Mouse (Mus musculus) gastrocnemius, adult 8-10 months (tissue): ENCODE results near the gene Spert. TPM values are rescaled to one million over a fixed set of nuclear protein-coding genes. Genes with fewer than 3 reads are reported as not detected.

Experiments used
- DNase-seq, 2 experiments: peaks; one replicate each; pipeline ENCODE4 v3.0.0; 2022; ENCODE audit warnings: low spot score in 2 of 2
- total RNA-seq, 4 experiments: library from RNA; stranded (reverse); gene quantifications; 2 replicates each; pipeline ENCODE4 v1.2.4; 2022

Gene Spert
- not detected for total RNA-seq

- no peak for DNase-seq
Measured at GRCm38 (mm10) chr14:75592978-75593377, at the start of gene Spert. TSS of gene Spert (minus strand) at chr14:75593116.

- DNase-seq: no peak
Measured at GRCm38 (mm10) chr14:75642080-75642479, 49.2 kb upstream of the Spert start, which contains the start of gene Erich6b. TSS of gene Erich6b (plus strand) at chr14:75642259.

DNA sequence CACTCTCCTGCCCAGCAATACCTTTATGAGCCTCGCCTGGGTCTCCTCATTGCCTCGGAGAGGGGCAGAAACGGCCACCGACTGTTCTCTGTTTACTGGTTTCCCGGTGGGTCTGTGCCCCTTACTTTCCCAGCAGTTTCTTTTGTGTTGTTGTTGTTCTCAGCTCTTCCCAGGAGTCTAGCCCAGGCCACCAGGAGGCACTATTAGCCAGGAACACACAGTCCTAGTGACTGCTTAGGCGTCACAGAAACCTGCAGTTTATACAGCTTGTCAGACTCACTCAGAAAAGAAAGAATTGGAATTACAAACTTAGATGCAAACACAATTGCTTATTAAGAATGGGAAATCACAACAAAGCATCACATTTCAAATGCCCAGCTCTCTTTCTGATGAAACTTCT is 48.5 kb upstream of the Spert start:
- DNase-seq: no peak

DNA sequence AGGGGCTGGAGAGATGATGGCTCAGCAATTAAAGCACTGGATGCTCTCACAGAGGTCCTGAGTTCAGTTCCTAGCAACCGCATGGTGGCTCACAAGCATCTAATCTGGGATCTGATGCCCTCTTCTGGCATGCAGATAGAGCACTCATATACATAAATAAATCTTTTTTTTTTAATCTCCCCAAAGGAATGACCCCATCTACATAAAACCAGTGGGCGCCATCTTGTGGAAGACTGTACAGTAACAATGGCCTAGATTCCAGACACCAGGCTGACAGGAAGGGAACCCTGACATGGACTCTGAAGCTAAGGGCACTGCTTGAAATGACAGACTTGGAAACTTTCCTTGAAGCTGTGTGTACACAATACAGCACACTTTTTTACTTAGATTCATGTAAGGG is 47.9 kb upstream of the Spert start:
- no peak for DNase-seq

GRCm38 (mm10) chr14:75637641-75638040 is 44.7 kb upstream of the Spert start:
- DNase-seq: no peak

DNA sequence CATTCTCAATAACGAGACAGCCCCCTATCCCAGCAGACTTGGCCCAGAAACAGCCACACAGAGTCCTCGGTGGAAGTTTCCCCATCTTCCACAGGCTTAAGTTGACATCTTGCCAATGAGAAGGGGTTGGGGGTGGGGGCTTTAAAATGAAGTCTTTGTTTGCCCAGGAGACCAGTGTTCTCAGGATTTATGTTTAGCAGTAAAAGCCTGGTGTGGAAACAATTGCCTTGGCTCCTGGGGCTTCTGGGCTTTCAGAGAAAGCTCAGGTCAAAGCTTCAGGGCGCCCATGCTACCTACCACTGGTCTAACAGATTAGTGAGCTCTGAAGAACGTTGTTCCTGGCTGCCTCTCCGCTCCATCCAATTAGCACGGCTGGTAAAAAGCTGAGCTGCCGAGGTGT is 43.2 kb upstream of the Spert start:
- no peak for DNase-seq

DNA sequence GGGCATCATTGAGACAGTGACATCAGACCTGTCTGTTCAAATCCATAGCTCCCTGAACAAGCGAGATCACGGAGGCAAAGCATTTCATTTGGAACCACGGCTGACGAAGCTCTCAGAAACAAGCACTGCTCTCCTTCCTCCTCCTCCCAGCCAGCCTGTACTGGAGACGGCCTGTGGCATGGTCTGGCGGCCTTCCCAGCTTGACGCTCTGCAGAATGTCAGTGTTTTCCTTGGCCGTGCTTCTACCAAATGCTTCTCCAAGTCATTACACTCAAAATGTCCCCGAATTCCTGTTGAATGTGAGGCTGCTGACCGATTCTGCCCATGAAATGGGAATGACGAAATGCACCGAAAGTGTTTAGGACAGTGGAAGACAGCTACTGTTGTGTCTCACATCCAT is 42.4 kb upstream of the Spert start:
- DNase-seq: no peak

GRCm38 (mm10) chr14:75628870-75629269 is 36.0 kb upstream of the Spert start:
- no peak for DNase-seq

GRCm38 (mm10) chr14:75622984-75623383 is 30.1 kb upstream of the Spert start:
- DNase-seq: no peak

- DNase-seq: no peak
Measured at GRCm38 (mm10) chr14:75616375-75616774, 23.5 kb upstream of the Spert start.

DNA sequence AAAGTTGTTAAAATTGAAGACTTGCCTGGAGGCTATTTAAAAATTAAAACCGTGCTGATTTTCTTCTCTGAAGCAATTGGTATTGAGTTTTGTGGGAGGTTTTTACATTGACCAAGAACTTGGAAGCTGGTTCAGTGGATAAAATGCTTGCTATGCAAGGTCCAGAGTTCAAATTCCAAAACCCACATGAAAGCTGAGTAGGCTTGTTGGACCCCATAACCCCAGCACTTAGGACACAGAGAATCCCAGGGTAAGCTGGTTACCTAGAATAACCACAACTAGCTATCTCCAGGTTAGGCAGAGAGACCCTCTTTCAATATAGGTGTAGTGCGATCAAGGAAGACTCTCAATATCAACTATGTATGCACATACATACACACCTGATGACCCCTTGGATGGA is 16.3 kb upstream of the Spert start:
- DNase-seq: no peak

DNA sequence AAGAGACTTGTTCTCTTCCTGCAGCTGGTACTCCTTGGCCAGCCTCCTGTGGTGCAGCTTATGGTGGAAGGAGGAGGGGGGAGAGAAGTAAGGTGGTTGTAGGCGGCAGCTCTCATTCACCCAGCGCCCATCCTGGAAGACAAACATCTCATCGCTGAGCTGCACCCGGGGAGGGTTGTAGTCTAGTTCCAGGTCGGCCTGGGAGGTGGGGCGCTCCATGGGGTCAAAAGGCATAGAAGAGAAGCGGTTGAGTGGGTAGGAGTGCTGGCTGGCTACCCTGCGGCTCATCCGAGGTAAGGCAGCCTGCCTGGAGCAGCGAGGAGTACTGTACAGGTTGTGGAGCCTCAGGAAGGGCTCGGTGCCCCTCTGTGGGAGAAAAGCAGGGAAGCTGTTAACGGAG is 9.0 kb downstream of the Spert start:
- no peak for DNase-seq

DNA sequence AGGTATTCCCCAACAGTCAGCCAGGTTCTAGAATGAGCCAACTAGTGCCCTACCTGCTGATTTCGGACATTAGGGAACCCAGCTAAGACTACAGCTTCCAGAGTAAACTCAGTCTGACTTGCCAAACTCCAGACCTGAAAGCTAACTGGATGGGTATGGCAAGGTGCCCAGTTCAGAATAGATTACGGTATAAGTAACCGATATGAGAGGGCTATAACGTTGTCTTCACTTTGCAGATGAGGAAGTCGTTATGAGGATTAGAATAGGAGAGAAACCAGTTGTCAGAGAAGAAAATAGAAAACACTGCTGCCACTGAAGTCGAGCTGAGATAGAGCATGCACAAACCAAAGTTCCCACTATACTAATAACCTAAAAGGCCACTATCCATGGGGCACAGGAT is 13.9 kb downstream of the Spert start:
- DNase-seq: no peak

- no peak for DNase-seq
Measured at GRCm38 (mm10) chr14:75566303-75566702, 26.6 kb downstream of the Spert start.

DNA sequence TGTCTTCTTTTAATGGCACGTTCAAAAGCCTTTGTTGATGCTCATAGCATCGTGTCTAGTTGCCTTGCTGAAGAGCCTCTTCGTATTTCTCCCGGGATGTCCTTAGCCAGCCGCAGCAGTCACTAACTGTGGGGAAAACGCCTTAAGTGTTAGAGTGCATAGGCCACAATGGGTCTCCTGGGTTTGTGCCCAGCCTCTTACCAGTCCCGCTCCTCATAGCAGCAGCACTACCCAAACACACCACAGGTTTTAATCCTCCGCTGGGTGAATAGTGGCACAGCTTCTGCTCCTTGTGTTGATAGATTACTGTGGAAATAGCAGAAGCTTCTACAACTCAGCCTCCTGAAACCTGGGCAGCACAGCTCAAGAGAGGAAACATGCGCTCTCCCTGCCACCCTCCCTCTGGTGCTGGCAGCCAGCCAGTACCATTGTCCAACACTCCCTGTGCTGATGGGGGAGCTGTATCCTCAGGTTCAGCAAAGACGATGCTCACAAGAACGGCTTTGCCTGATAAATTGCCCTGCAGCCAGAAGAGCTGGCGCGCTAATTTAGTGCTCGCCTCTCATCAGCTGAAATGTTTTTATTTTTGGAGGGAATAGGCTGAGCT is 27.3 kb downstream of the Spert start:
- no peak for DNase-seq

- no peak for DNase-seq
Measured at GRCm38 (mm10) chr14:75561577-75562331, 31.2 kb downstream of the Spert start.

- DNase-seq: no peak
Measured at GRCm38 (mm10) chr14:75541731-75542130, 51.2 kb downstream of the Spert start.

DNA sequence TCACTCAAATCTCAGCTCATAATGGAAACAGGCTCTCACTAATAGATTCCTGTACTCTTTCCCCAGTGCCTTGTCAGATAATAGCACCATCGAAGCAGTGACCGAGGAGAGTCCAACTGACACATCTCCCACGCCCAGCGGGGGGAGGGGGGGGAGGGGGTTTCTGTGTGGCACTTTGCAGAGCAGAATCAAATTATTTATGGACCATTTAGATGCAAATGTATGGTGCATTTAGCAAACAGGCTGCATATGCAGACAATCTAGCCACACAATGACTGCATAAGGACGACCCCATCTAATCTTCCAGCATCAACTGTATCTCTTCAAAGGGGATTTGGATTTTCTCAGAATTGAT is 51.9 kb downstream of the Spert start:
- DNase-seq: no peak

- no peak for DNase-seq
Measured at GRCm38 (mm10) chr14:75540216-75540995, 52.5 kb downstream of the Spert start.

DNA sequence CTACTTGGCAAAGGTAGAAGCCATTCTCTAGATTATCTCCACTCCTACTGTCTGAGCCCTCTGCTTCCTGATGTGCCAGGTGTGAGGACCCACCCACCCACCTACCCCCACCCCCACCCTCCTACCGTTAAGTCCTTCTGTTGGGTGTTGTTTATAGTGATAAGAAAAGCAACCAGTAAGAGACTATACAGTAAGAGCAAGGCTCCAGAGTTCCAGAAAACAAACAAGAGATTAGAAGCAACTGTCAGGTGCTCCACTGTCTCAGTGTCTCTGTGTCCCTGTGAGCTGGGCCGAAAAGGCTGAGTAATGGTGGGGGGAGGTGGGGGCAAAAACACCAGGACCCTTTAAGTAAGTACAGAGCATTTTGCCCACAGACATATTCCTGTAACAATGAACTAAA is 53.7 kb downstream of the Spert start:
- no peak for DNase-seq
